Mouse (Mus musculus) CH12.LX (cell line): ENCODE data around the gene Rbpjl. TPM values are rescaled to one million over a fixed set of nuclear protein-coding genes. Genes with fewer than 3 reads are reported as not detected.

ENCODE experiments used
- DNase-seq: peaks from one replicate; pipeline ENCODE4 v3.0.0-alpha.2; 2013; ENCODE audit errors: extremely low read depth
- H3K27ac ChIP-seq: 2 replicates; pipeline ENCODE4 v1.5.1; 2012; ENCODE audit warnings: low read depth, mild to moderate bottlenecking, control low read depth, moderate library complexity; ENCODE audit not compliant: insufficient read depth
- H3K27me3 ChIP-seq: replicated peaks from 2 replicates; pipeline ENCODE3; 2012; ENCODE audit warnings: inconsistent platforms
- H3K36me3 ChIP-seq, 2 experiments: replicated peaks in 1 of 2; 2 replicates each; pipeline versions ENCODE3 to v1.6.1; 2012; ENCODE audit warnings: inconsistent platforms in 1 of 2, low read length in 1 of 2, mild to moderate bottlenecking in 1 of 2, mixed read lengths in 1 of 2, moderate library complexity in 1 of 2; ENCODE audit not compliant: control insufficient read depth in 1 of 2, insufficient read depth in 1 of 2
- H3K4me1 ChIP-seq, 2 experiments: 2 replicates each; pipeline ENCODE4 v1.6.1; 2012; ENCODE audit warnings: inconsistent platforms in 1 of 2, moderate library complexity in 1 of 2; ENCODE audit not compliant: insufficient read depth in 2 of 2, control insufficient read depth in 1 of 2
- H3K4me2 ChIP-seq: 2 replicates; pipeline ENCODE4 v1.6.1; 2012; ENCODE audit warnings: low read depth, mild to moderate bottlenecking, control low read depth; ENCODE audit not compliant: poor library complexity, insufficient read depth, severe bottlenecking
- H3K4me3 ChIP-seq, 3 experiments: fragments of 150-350 bp in 1 of 3; sonication (generic) in 1 of 3; replicated peaks in 1 of 3; 2 replicates each; pipeline versions ENCODE3 to v1.5.1; 2011 to 2012; ENCODE audit warnings: low read depth in 2 of 3, low read length in 2 of 3, mild to moderate bottlenecking in 2 of 3, moderate library complexity in 2 of 3, control low read depth in 1 of 3, improper control_type of control experiment in 1 of 3, inconsistent platforms in 1 of 3, mixed read lengths in 1 of 3; ENCODE audit not compliant: poor library complexity in 1 of 3
- H3K79me2 ChIP-seq: replicated peaks from 2 replicates; pipeline ENCODE4 v1.6.1; 2012; ENCODE audit warnings: mild to moderate bottlenecking, moderate library complexity; ENCODE audit not compliant: control insufficient read depth, poor library complexity, insufficient read depth, severe bottlenecking; ENCODE audit errors: extremely low read depth
- H3K9ac ChIP-seq: 2 replicates; pipeline ENCODE4 v1.6.1; 2012; ENCODE audit warnings: low read depth, mild to moderate bottlenecking, control low read depth, moderate library complexity; ENCODE audit not compliant: insufficient read depth
- H3K9me3 ChIP-seq: replicated peaks from 2 replicates; pipeline ENCODE3; 2012; ENCODE audit warnings: low read length, inconsistent platforms, mixed read lengths
- BHLHE40 ChIP-seq: IDR thresholded peaks from 2 replicates; pipeline ENCODE4 v1.6.1; 2011; ENCODE audit warnings: mild to moderate bottlenecking, low read depth, low read length, improper control_type of control experiment
- CHD1 ChIP-seq: IDR thresholded peaks from 2 replicates; pipeline ENCODE4 v1.6.1; 2012; ENCODE audit warnings: low read depth, low read length, improper control_type of control experiment, inconsistent platforms
- CHD2 ChIP-seq: IDR thresholded peaks from 2 replicates; pipeline ENCODE4 v1.6.1; 2011; ENCODE audit warnings: low read length, improper control_type of control experiment
- CTCF ChIP-seq, 2 experiments: IDR thresholded peaks in 1 of 2; conservative IDR thresholded peaks in 1 of 2; 2 replicates each; pipeline ENCODE4 v1.5.1; 2011 to 2012; ENCODE audit warnings: low read depth in 2 of 2, low read length in 2 of 2, improper control_type of control experiment in 1 of 2, inconsistent platforms in 1 of 2, mild to moderate bottlenecking in 1 of 2, moderate library complexity in 1 of 2
- ETS1 ChIP-seq: conservative IDR thresholded peaks from 2 replicates; pipeline ENCODE4 v1.6.1; 2012; ENCODE audit warnings: low read depth, mild to moderate bottlenecking, inconsistent platforms, low read length, improper control_type of control experiment, moderate library complexity
- GABPA ChIP-seq: IDR thresholded peaks from 2 replicates; pipeline ENCODE4 v1.6.1; 2012; ENCODE audit warnings: low read depth, low read length, improper control_type of control experiment, inconsistent platforms; ENCODE audit not compliant: insufficient replicate concordance
- HCFC1 ChIP-seq: IDR thresholded peaks from 2 replicates; pipeline ENCODE4 v1.6.1; 2012; ENCODE audit warnings: low read depth, mild to moderate bottlenecking, inconsistent platforms, low read length, improper control_type of control experiment
- IRF4 ChIP-seq: IDR thresholded peaks from 2 replicates; pipeline ENCODE4 v1.6.1; 2014; ENCODE audit warnings: low read depth, mild to moderate bottlenecking, inconsistent platforms, low read length, improper control_type of control experiment
- KAT2A ChIP-seq: IDR thresholded peaks from 2 replicates; pipeline ENCODE4 v1.6.1; 2012; ENCODE audit warnings: low read length, improper control_type of control experiment, inconsistent platforms; ENCODE audit not compliant: insufficient replicate concordance
- MAZ ChIP-seq: IDR thresholded peaks from 2 replicates; pipeline ENCODE4 v1.6.1; 2012; ENCODE audit warnings: low read depth, mild to moderate bottlenecking, inconsistent platforms, low read length, improper control_type of control experiment, moderate library complexity
- MEF2A ChIP-seq: IDR thresholded peaks from 2 replicates; pipeline ENCODE4 v1.6.1; 2014; ENCODE audit warnings: low read depth, mild to moderate bottlenecking, inconsistent platforms, low read length, improper control_type of control experiment, borderline replicate concordance
- NELFE ChIP-seq: IDR thresholded peaks from 2 replicates; pipeline ENCODE4 v1.6.1; 2011; ENCODE audit warnings: low read depth, low read length, improper control_type of control experiment
- PAX5 ChIP-seq: IDR thresholded peaks from 2 replicates; pipeline ENCODE4 v1.6.1; 2012; ENCODE audit warnings: low read length, inconsistent platforms, mixed read lengths
- POLR2A ChIP-seq: IDR thresholded peaks from 2 replicates; pipeline ENCODE4 v1.6.1; 2011; ENCODE audit warnings: low read depth, mild to moderate bottlenecking, improper control_type of control experiment, low read length
- RAD21 ChIP-seq: IDR thresholded peaks from 2 replicates; pipeline ENCODE4 v1.6.1; 2011; ENCODE audit warnings: low read depth, mild to moderate bottlenecking, low read length, improper control_type of control experiment, moderate library complexity
- RCOR1 ChIP-seq: conservative IDR thresholded peaks from 2 replicates; pipeline ENCODE4 v1.6.1; 2012; ENCODE audit warnings: low read depth, mild to moderate bottlenecking, inconsistent platforms, low read length, improper control_type of control experiment
- TBP ChIP-seq: conservative IDR thresholded peaks from 2 replicates; pipeline ENCODE4 v1.6.1; 2011; ENCODE audit warnings: low read depth, low read length, improper control_type of control experiment
- TCF12 ChIP-seq: IDR thresholded peaks from 2 replicates; pipeline ENCODE4 v1.6.1; 2014; ENCODE audit warnings: low read depth, mild to moderate bottlenecking, inconsistent platforms, low read length, improper control_type of control experiment
- USF2 ChIP-seq: conservative IDR thresholded peaks from 2 replicates; pipeline ENCODE4 v1.6.1; 2011; ENCODE audit warnings: low read depth, low read length, improper control_type of control experiment
- ZKSCAN1 ChIP-seq: IDR thresholded peaks from 2 replicates; pipeline ENCODE4 v1.6.1; 2012; ENCODE audit warnings: low read depth, inconsistent platforms, low read length, improper control_type of control experiment, borderline replicate concordance
- ZMIZ1 ChIP-seq: IDR thresholded peaks from 2 replicates; pipeline ENCODE4 v1.6.1; 2012; ENCODE audit warnings: low read depth, mild to moderate bottlenecking, inconsistent platforms, low read length, improper control_type of control experiment
- ZNF384 ChIP-seq: IDR thresholded peaks from 2 replicates; pipeline ENCODE4 v1.6.1; 2012; ENCODE audit warnings: low read depth, low read length, improper control_type of control experiment, inconsistent platforms
- dilution Hi-C: fragments of 300-500 bp; cut with MboI; formaldehyde crosslinking; loops from 2 replicates; pipeline ENCODE4 v1.14.3; 2020; ENCODE audit warnings: low sequenced_read_pairs; ENCODE audit not compliant: extremely low pct_unique_long_range_greater_than_20kb, extremely low pct_ligation_motif_present
- in situ Hi-C: fragments of 300-500 bp; cut with MboI; formaldehyde crosslinking; loops from 3 replicates; pipeline ENCODE4 v1.14.3; 2019; ENCODE audit warnings: low sequenced_read_pairs, low pct_ligation_motif_present, low pct_unique_long_range_greater_than_20kb, mixed read lengths
- polyA plus RNA-seq: library from polyadenylated mRNA; unstranded; fragments of >175 nt; gene quantifications from 2 replicates; pipeline ENCODE4 v1.2.1, GENCODE M21; 2012; ENCODE audit warnings: low read depth; ENCODE audit not compliant: insufficient read length
- total RNA-seq, 2 experiments: library from RNA; depleted of rRNA; stranded (reverse); fragments of 300-350 nt in 1 of 2; fragments of >200 nt in 1 of 2; gene quantifications; 2 replicates each; pipeline ENCODE4 v1.2.3; 2012 to 2014

The Rbpjl gene
- total and polyA plus RNA-seq, 3 experiments: 0.08 TPM; not detected in 2

DNA sequence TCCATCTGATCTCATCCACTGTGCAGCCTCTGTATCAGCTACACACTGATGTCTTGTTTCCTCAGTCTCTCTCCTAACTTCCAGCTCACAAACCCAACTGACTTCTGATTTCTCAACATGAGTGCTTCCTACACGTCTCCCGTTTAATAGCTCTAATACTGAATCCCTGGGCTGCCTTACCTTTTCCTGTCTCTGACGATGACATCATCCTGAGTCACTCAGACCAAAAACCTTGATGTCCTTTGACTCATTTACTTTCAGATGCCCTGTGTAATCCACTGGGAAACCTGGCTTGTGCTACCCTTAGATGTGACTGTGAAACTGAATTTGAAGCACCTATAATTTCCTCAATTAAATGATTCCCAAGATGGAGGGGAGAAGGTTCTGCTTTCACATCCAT is 20.0 kb upstream of the Rbpjl start:
- peaks cover 2% of the 10 kb centered on the region for H3K9me3 ChIP-seq
- H3K79me2 ChIP-seq: no peaks in the 10 kb centered on the region
- no peak overlapping the region for H3K4me3 ChIP-seq
- peaks cover 3 to 15% of the 10 kb centered on the region in 2 experiments; a peak in 3 of 4 replicates for H3K4me1 ChIP-seq
- DNase-seq: no peak
- in situ Hi-C loops: no loop called here
- dilution Hi-C loops: no loop called here
- H3K36me3 ChIP-seq: no peaks in the 10 kb centered on the region
- H3K4me2 ChIP-seq: no peak overlapping the region
- H3K27me3 ChIP-seq: peaks cover 41% of the 10 kb centered on the region
- H3K27ac ChIP-seq: no peak overlapping the region
- no peak overlapping the region for H3K9ac ChIP-seq
- TF ChIP-seq ETS1: no peak
- no peak for TF ChIP-seq TCF12
- TF ChIP-seq RAD21: no peak
- TF ChIP-seq PAX5: no peak
- no peak for TF ChIP-seq KAT2A
- TF ChIP-seq NELFE: no peak
- no peak for TF ChIP-seq MEF2A
- TF ChIP-seq BHLHE40: no peak
- no peak for TF ChIP-seq IRF4
- TF ChIP-seq USF2: no peak
- TF ChIP-seq GABPA: no peak
- TF ChIP-seq HCFC1: no peak
- TF ChIP-seq CHD2: no peak
- TF ChIP-seq ZNF384: no peak
- no peak for TF ChIP-seq POLR2A
- no peak for TF ChIP-seq MAZ

DNA sequence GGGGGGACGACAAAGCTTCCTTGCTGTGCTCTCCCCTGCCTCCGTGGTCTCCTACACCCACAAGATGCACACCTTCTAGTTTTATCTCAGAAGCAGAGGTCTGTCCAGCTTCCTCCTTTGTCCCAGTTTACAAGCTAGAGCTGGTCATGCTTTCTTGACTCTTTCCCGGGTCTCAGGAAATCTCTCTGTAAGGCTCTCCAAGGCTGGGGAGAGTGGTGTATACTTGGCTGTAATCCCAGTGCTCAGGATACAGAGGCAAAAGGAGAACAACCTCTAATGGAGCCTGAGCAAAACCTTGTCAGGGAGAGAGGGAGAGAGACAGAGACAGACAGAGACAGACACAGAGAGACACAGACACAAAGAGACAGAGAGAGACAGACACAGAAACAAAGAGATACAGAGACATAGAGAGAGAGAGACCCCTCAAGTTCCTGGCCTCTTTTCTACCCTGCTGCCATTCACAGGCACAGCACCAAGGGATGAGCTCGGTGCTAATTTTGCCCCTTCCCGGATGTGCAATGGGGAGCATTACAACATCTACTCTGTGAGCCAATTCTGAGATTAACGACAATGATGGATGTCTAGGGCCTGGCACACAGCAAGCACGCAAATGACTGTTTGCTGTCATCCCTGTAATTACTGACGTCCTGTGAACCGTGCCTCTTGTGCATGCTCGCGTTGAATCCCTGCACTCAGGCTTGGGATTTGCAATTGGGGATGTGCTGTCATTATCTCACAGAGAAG is 19.1 kb upstream of the Rbpjl start:
- no peaks in the 10 kb centered on the region for H3K36me3 ChIP-seq
- H3K9ac ChIP-seq: no peak overlapping the region
- no peak overlapping the region for H3K4me3 ChIP-seq
- H3K4me1 ChIP-seq: peaks cover 3 to 17% of the 10 kb centered on the region in 2 experiments; a peak in 3 of 4 replicates
- TF ChIP-seq MEF2A (no peak), GABPA (no peak), TCF12 (no peak), HCFC1 (no peak), RCOR1 (no peak), CHD1 (no peak), KAT2A (no peak), TBP (no peak), ETS1 (no peak), MAZ (no peak), ZKSCAN1 (no peak), ZMIZ1 (no peak), CTCF (conservative IDR thresholded peaks at IDR 0.05 in 1 of 2, IDR thresholded peaks at IDR 0.05 in 1 of 2; ENCODE audit: low read depth in 2 of 2, low read length in 2 of 2) (no peak), NELFE (no peak)
- dilution Hi-C loops: no loop called here
- H3K27me3 ChIP-seq: peaks cover 49% of the 10 kb centered on the region
- peaks cover 2% of the 10 kb centered on the region for H3K9me3 ChIP-seq
- DNase-seq: no peak
- in situ Hi-C loops: no loop called here
- H3K79me2 ChIP-seq: no peaks in the 10 kb centered on the region
- no peak overlapping the region for H3K27ac ChIP-seq
- H3K4me2 ChIP-seq: no peak overlapping the region
